In the genomic region with DNA sequence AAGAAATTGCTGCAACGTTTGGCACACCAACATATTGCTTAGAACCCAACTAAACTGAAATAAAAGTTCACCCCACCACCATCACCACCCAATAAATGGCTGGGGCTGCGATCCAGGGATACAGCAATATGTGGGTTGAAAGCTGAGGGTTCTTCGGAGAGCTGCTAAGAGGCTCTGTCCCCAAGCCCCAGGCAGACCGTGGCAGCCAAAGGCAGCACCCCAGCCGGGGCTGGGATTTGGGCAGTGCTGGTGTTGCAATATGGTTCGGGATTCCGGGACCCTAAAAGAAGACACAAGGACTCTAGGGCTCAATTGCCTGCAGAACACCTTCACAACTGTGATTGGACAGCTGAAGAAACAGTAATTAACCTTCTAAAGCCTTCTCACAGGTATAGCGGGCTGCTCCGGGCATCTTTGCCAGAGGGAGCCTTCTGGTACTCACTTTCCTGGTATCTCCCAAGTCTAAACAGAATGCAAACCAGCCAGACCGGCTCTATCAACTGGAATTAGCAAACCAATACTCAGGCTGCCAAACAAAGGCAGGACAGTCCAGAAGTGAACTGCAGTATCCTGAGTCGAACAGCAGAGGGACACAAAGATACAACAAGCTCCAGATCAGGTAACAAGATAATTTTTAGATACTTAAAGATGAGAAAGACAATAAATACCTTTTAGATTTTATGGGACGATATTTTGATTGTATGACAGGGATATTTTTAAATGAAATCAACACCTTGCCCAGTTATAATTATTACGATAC, we compare ENCODE assay signal across 8 mouse cellular contexts.
DNase-seq lines count a peak whose midpoint lies in the region; ATAC-seq and TF ChIP-seq lines count a peak whose summit lies in the region.

No protein-coding gene starts in this region.

- no peaks in the 10 kb centered on the region for H3K36me3 ChIP-seq in heart, embryonic 11.5 days (ENCODE audit: control insufficient read depth, insufficient read depth, low read length)
- no peaks in the 10 kb centered on the region for H3K36me3 ChIP-seq in stomach, postnatal 0 days (ENCODE audit: control insufficient read depth, insufficient read depth, low read length)

- no peak overlapping the region for H3K4me3 ChIP-seq in heart, embryonic 11.5 days (ENCODE audit: low read depth, low read length)
- no peak overlapping the region for H3K4me3 ChIP-seq in stomach, postnatal 0 days (ENCODE audit: low read depth, low read length)

- H3K27ac ChIP-seq in heart, embryonic 11.5 days (ENCODE audit: low read depth, low read length) = no peak overlapping the region
- H3K27ac ChIP-seq in stomach, postnatal 0 days (replicated peaks) = no peak overlapping the region

- no peaks in the 10 kb centered on the region for H3K9me3 ChIP-seq in heart, embryonic 11.5 days (replicated peaks; ENCODE audit: control insufficient read depth, low read length)
- no peaks in the 10 kb centered on the region for H3K9me3 ChIP-seq in stomach, postnatal 0 days (ENCODE audit: control insufficient read depth, low read length)

- no peak for TF ChIP-seq EP300 in stomach, postnatal 0 days (optimal IDR thresholded peaks at IDR 0.05)

- TF ChIP-seq CTCF in stomach, postnatal 0 days (IDR thresholded peaks at IDR 0.05; ENCODE audit: low read depth) = peak; percentile 71

- WGBS in heart, embryonic 11.5 days (ENCODE audit: insufficient replicate concordance) = 48% methylated on average over 13 of the region's 13 CpGs
- WGBS in stomach, postnatal 0 days = 49% methylated on average over 13 of the region's 13 CpGs

- DNase-seq in heart, adult 11 months = peak; percentile 86
- DNase-seq in A20 (ENCODE audit: low read depth, low spot score) = peak; percentile 48
- DNase-seq in adrenal gland, postnatal 36 days = peak; percentile 8 to 14
- DNase-seq in fat pad, adult 2 months (ENCODE audit: extremely low read depth, low read depth, low spot score) = peak; percentile 39
- peak; percentile 45 for DNase-seq in induced T-regulatory cell, adult 2 months (ENCODE audit: low read depth)
- peak; percentile 26 for DNase-seq in stomach, postnatal 0 days (ENCODE audit: low spot score)

- ATAC-seq in heart, embryonic 11.5 days (replicated peaks; ENCODE audit: insufficient number of reproducible peaks, low FRiP score, low TSS enrichment) = no peak
- peak; percentile 77 for ATAC-seq in megakaryocyte progenitor cell, adult 5-6 weeks (replicated peaks; ENCODE audit: poor library complexity)
- ATAC-seq in stomach, postnatal 0 days (ENCODE audit: low FRiP score, low TSS enrichment) = no peak

- no peak overlapping the region for H3K4me2 ChIP-seq in heart, embryonic 11.5 days
- H3K4me2 ChIP-seq in stomach, postnatal 0 days (replicated peaks; ENCODE audit: low read depth) = no peak overlapping the region

- no peaks in the 10 kb centered on the region for H3K27me3 ChIP-seq in heart, embryonic 11.5 days (ENCODE audit: control insufficient read depth, insufficient read depth, low read length)
- no peaks in the 10 kb centered on the region for H3K27me3 ChIP-seq in stomach, postnatal 0 days (ENCODE audit: control insufficient read depth, insufficient read depth, low read length)

- no peaks in the 10 kb centered on the region for H3K4me1 ChIP-seq in heart, embryonic 11.5 days (ENCODE audit: control insufficient read depth, insufficient read depth, low read length)
- H3K4me1 ChIP-seq in stomach, postnatal 0 days (replicated peaks; ENCODE audit: control insufficient read depth, insufficient read depth) = no peaks in the 10 kb centered on the region

- no peak overlapping the region for H3K9ac ChIP-seq in heart, embryonic 11.5 days (ENCODE audit: low read depth, low read length)
- H3K9ac ChIP-seq in stomach, postnatal 0 days (ENCODE audit: low read length) = no peak overlapping the region

Comparison
In these comparisons a context has a peak if more than half of its experiments do, and no peak if none do; other contexts are left out.
1. DNase-seq: peak in every context shown above with its lines; median percentile 86 in heart, adult 11 months; 48 in A20; 45 in induced T-regulatory cell, adult 2 months; 39 in fat pad, adult 2 months; 26 in stomach, postnatal 0 days; 11 in adrenal gland, postnatal 36 days.